Mouse (Mus musculus): ENCODE measurements at regions not wholly inside any gene's neighbourhood (a gene's known extent, or its start where the extent isn't known, plus 50 kb on each side); places are given as distances from the start of the nearest gene placed in this dataset.

DNA sequence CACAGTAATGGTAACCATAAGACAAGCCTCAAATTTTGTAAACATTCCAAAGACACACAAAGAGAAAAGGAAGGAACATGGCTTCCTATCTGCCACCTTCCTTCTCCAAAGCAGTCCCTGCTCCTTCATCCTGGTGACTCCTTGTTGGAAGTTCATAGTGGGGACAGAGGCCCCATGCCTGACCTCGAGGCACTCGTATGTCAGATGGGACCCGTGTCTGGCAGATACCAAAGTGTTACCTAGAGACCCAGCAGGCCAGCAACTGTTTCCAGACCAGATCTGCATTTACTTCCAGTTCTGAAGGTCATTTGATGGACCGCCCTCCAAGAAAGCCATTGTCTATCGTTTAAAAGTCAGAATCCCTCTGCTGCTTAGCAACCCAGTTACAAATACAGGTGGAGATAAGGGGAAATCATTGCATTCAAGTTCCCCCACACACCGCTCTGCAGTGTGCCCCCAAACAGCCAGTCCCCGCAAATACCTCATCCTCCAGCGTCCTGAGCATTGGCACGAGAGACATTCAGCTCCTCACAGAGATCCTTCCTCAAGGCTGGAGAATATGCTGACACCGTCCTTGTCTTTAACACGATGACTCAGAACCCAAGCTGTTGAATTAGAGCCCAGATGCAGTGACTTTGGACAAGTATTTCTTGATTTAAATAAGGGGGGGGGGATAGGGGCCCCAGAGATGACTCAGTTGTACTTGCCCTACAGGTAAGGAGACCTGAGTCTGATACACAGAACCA, 283.2 kb upstream of the Jmjd1c start:
- H3K36me3 ChIP-seq (ENCODE audit: control insufficient read depth, insufficient read depth, low read length): no peaks in the 10 kb centered on the region
- WGBS: 74% methylated on average over 11 of the region's 11 CpGs
- no peak overlapping the region for H3K9ac ChIP-seq (ENCODE audit: low read length)
- no peak overlapping the region for H3K27ac ChIP-seq (ENCODE audit: low read length)
- ATAC-seq (ENCODE audit: low read depth): no peak
- peaks cover 8% of the 10 kb centered on the region for H3K4me1 ChIP-seq (replicated peaks; ENCODE audit: control insufficient read depth, insufficient read depth, low read length)
- H3K4me3 ChIP-seq (ENCODE audit: low read length): no peak overlapping the region
- no peaks in the 10 kb centered on the region for H3K27me3 ChIP-seq (ENCODE audit: control insufficient read depth, insufficient read depth, low read depth, low read length)
- H3K9me3 ChIP-seq (ENCODE audit: control insufficient read depth, low read length): no peaks in the 10 kb centered on the region
- H3K4me2 ChIP-seq (ENCODE audit: low read depth, low read length): no peak overlapping the region

DNA sequence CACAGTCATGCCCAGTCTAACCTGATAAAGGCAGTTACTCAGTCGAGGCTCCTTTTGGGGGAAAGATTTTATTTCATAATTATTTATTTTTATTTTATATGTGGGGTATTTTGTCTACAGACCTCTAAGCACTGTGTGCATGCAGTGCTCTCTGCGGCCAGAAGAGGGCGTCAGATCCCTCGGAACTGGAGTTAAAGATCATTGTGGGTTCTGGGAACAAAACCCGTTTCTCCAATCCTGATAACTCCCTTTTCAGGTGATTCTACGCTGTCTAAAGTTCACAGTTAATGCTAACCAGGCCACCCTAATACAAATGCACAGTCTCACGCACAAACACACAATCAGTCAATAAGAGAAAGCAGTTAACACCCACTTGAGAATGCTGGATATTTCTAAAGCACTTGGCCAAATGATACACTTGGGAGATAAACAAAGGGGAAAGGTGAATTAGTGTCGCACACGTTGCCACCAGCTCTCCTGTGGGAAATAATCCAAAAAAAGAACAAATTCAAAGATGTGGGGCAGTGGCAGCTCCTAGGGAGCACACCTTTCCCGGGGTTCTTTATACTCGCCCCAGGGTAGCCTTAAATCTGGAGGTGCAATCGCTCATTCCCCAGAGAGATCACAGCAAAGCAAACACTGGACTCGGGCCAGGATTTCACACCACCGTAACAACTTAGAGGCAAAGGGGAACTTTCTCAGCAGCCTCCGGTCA, 281.9 kb upstream of the Jmjd1c start:
- WGBS: 9% methylated on average over 15 of the region's 15 CpGs
- H3K36me3 ChIP-seq (ENCODE audit: control insufficient read depth, insufficient read depth, low read length): no peaks in the 10 kb centered on the region
- H3K27me3 ChIP-seq (ENCODE audit: control insufficient read depth, insufficient read depth, low read depth, low read length): no peaks in the 10 kb centered on the region
- peak overlapping the region; percentile 50 for H3K4me2 ChIP-seq (ENCODE audit: low read depth, low read length)
- peak; percentile 24 for ATAC-seq (ENCODE audit: low read depth)
- H3K9me3 ChIP-seq (ENCODE audit: control insufficient read depth, low read length): no peaks in the 10 kb centered on the region
- H3K27ac ChIP-seq (ENCODE audit: low read length): peak overlapping the region; percentile 45; the same call in 1 of the 2 replicates
- H3K4me1 ChIP-seq (replicated peaks; ENCODE audit: control insufficient read depth, insufficient read depth, low read length): peaks cover 8% of the 10 kb centered on the region
- peak overlapping the region; percentile 23; the same call in 1 of the 2 replicates for H3K4me3 ChIP-seq (ENCODE audit: low read length)
- H3K9ac ChIP-seq (ENCODE audit: low read length): 0 out of 2 replicates have a peak overlapping the region, but pooled peaks have one; percentile 19

DNA sequence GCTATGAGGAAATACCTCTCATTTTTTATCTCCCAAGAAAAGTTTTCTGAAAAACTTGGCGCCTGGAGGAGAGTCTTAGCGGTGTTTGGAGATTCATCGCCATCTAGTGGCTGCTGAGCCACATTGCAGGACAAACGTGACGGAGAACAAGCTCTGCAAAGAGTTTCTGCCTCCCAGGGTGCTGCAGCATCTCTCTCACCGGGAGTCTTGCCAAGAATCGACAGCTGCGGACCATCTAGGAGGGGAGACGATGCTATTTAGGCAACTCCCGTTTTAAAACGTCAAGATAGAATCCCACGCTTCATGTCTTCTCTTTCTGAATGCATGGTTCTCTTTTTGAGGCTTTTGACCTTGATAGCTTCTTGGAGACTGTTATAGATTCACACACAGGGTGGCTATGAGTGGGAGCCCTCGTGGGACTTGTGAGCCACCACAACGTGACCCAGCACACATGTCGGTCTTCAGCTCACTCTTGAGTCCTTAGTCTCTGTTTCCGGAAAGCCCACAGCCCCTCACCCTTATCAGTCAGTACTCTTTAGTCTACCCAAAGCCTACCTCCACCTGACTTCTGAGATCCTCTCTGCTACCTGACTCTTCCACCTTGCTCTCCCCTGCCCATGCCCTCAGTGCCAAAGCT, 281.2 kb upstream of the Jmjd1c start:
- H3K36me3 ChIP-seq (ENCODE audit: control insufficient read depth, insufficient read depth, low read length): no peaks in the 10 kb centered on the region
- peak overlapping the region; percentile 45; the same call in 1 of the 2 replicates for H3K27ac ChIP-seq (ENCODE audit: low read length)
- WGBS: 7% methylated on average over 16 of the region's 16 CpGs
- H3K9me3 ChIP-seq (ENCODE audit: control insufficient read depth, low read length): no peaks in the 10 kb centered on the region
- H3K4me2 ChIP-seq (ENCODE audit: low read depth, low read length): peak overlapping the region; percentile 50
- peak overlapping the region; percentile 23; the same call in 1 of the 2 replicates for H3K4me3 ChIP-seq (ENCODE audit: low read length)
- H3K27me3 ChIP-seq (ENCODE audit: control insufficient read depth, insufficient read depth, low read depth, low read length): no peaks in the 10 kb centered on the region
- peak; percentile 89 for ATAC-seq (ENCODE audit: low read depth)
- H3K4me1 ChIP-seq (replicated peaks; ENCODE audit: control insufficient read depth, insufficient read depth, low read length): peaks cover 8% of the 10 kb centered on the region
- H3K9ac ChIP-seq (ENCODE audit: low read length): 0 out of 2 replicates have a peak overlapping the region, but pooled peaks have one; percentile 19

DNA sequence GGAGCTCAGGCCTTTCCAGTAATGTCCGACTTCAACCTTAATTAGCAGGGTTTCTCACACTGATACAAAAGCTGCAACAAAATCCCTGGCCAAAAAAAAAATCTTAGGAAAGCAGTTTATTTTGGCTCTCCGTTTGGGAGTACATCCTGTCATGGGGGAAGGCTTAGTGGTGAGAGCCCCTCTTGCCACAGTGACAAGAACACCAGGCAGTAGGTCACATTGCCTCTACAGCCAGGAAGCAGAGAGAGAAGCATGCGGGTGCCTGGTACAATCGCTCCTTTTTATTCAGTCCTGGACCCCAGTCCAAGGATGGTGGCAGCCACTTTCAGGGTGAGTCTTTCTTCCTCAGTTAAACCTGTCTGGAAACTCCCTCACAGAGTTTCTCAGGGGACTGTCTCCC, 280.0 kb upstream of the Jmjd1c start:
- H3K9ac ChIP-seq (ENCODE audit: low read length): no peak overlapping the region
- peaks cover 8% of the 10 kb centered on the region for H3K4me1 ChIP-seq (replicated peaks; ENCODE audit: control insufficient read depth, insufficient read depth, low read length)
- no peaks in the 10 kb centered on the region for H3K27me3 ChIP-seq (ENCODE audit: control insufficient read depth, insufficient read depth, low read depth, low read length)
- ATAC-seq (ENCODE audit: low read depth): no peak
- no peak overlapping the region for H3K4me3 ChIP-seq (ENCODE audit: low read length)
- WGBS: 71% methylated on average over 4 of the region's 4 CpGs
- no peaks in the 10 kb centered on the region for H3K36me3 ChIP-seq (ENCODE audit: control insufficient read depth, insufficient read depth, low read length)
- no peak overlapping the region for H3K4me2 ChIP-seq (ENCODE audit: low read depth, low read length)
- no peaks in the 10 kb centered on the region for H3K9me3 ChIP-seq (ENCODE audit: control insufficient read depth, low read length)
- no peak overlapping the region for H3K27ac ChIP-seq (ENCODE audit: low read length)

DNA sequence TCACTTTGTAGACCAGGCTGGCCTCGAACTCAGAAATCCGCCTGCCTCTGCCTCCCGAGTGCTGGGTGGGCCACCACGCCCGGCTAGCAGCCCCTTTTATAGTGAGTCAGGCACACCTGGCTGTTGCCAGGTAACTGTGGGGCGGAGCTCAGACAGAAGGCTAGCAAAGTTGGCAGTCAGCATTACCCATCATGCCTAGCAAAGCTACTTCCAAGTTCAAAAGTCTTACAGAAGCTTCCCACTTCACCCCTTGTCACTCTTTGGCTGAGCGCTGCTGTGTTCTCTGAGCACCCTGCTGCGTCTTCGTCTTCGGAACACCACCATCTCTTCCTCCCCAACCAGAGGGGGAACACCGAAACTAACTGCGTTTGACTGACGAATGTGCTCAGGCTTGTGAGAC, 279.1 kb upstream of the Jmjd1c start:
- Histone ChIP-seq H3K4me3 (ENCODE audit: low read length) (no peak overlapping the region), H3K9ac (ENCODE audit: low read length) (no peak overlapping the region), H3K4me1 (replicated peaks; ENCODE audit: control insufficient read depth, insufficient read depth, low read length) (peaks cover 8% of the 10 kb centered on the region), H3K36me3 (ENCODE audit: control insufficient read depth, insufficient read depth, low read length) (no peaks in the 10 kb centered on the region), H3K27me3 (ENCODE audit: control insufficient read depth, insufficient read depth, low read depth, low read length) (no peaks in the 10 kb centered on the region), H3K27ac (ENCODE audit: low read length) (no peak overlapping the region), H3K4me2 (ENCODE audit: low read depth, low read length) (no peak overlapping the region), H3K9me3 (ENCODE audit: control insufficient read depth, low read length) (no peaks in the 10 kb centered on the region)
- no peak for ATAC-seq (ENCODE audit: low read depth)
- 75% methylated on average over 13 of the region's 13 CpGs for WGBS

DNA sequence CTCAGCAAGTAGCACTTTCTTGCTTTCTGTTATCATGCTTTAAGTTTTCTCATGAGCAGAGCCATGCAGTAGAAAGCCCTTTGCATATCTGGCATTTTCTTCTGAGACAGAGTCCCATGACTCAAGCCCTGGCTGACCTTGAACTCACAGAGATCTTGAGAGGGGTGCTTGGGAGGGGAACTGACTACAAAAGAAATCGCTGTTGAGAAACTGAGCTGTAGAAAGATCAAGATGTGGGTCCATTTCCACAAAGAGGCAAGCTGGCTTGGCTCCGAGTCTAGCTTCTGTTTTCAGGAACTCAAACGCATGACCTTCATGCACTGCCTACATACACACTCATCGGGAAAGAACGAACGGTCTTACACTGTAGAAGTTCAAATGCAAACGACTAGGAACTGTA, 278.0 kb upstream of the Jmjd1c start:
- ATAC-seq (ENCODE audit: low read depth): no peak
- no peak overlapping the region for H3K9ac ChIP-seq (ENCODE audit: low read length)
- peaks cover 8% of the 10 kb centered on the region for H3K4me1 ChIP-seq (replicated peaks; ENCODE audit: control insufficient read depth, insufficient read depth, low read length)
- 61% methylated on average over 7 of the region's 7 CpGs for WGBS
- H3K4me3 ChIP-seq (ENCODE audit: low read length): no peak overlapping the region
- H3K27me3 ChIP-seq (ENCODE audit: control insufficient read depth, insufficient read depth, low read depth, low read length): no peaks in the 10 kb centered on the region
- no peak overlapping the region for H3K4me2 ChIP-seq (ENCODE audit: low read depth, low read length)
- no peaks in the 10 kb centered on the region for H3K36me3 ChIP-seq (ENCODE audit: control insufficient read depth, insufficient read depth, low read length)
- H3K9me3 ChIP-seq (ENCODE audit: control insufficient read depth, low read length): no peaks in the 10 kb centered on the region
- no peak overlapping the region for H3K27ac ChIP-seq (ENCODE audit: low read length)

DNA sequence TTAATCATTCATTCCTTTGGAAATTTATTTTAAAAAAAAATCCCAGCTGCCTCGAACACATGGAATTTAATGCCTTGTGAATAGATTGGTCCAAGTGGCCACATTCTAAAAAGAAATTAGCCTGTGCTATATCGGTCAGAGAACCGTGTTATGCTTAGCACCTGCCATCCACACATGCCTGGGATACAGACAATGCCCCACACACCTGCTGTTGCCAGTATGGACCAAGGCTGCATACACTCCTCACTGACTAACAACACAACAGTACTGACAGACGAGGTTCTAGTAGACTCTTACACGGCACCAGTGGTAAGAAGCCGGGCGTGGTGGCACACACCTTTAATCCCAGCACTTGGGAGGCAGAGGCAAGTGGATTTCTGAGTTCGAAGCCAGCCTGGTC, 276.4 kb upstream of the Jmjd1c start:
- Histone ChIP-seq H3K4me2 (ENCODE audit: low read depth, low read length) (no peak overlapping the region), H3K9ac (ENCODE audit: low read length) (no peak overlapping the region), H3K36me3 (ENCODE audit: control insufficient read depth, insufficient read depth, low read length) (no peaks in the 10 kb centered on the region), H3K4me3 (ENCODE audit: low read length) (no peak overlapping the region), H3K9me3 (ENCODE audit: control insufficient read depth, low read length) (no peaks in the 10 kb centered on the region), H3K27me3 (ENCODE audit: control insufficient read depth, insufficient read depth, low read depth, low read length) (no peaks in the 10 kb centered on the region), H3K4me1 (replicated peaks; ENCODE audit: control insufficient read depth, insufficient read depth, low read length) (0 out of 2 replicates have a peak, but pooled peaks cover 3% of the 10 kb centered on the region), H3K27ac (ENCODE audit: low read length) (no peak overlapping the region)
- ATAC-seq (ENCODE audit: low read depth): no peak
- WGBS: 83% methylated on average over 8 of the region's 8 CpGs

DNA sequence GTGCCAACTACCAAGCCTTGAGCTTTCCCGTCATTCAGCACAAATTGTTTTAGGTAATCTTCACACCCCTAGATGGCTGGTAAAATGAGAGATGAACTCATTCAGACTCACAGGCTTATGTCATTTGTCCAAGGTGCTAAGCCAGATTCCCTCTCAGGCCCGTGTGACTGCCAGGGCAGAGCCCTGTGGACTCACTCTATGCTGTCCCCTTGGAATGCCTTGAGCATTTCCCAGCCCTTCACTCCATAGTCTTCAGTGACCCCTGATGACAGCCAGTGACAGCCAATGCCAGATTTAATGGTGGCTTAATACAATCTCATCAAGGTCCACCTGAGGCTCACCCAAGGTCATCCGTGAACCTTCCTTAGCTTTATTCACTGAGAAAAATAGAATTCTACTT, 270.2 kb upstream of the Jmjd1c start:
- 81% methylated on average over 3 of the region's 3 CpGs for WGBS
- H3K9me3 ChIP-seq (ENCODE audit: control insufficient read depth, low read length): no peaks in the 10 kb centered on the region
- ATAC-seq (ENCODE audit: low read depth): no peak

DNA sequence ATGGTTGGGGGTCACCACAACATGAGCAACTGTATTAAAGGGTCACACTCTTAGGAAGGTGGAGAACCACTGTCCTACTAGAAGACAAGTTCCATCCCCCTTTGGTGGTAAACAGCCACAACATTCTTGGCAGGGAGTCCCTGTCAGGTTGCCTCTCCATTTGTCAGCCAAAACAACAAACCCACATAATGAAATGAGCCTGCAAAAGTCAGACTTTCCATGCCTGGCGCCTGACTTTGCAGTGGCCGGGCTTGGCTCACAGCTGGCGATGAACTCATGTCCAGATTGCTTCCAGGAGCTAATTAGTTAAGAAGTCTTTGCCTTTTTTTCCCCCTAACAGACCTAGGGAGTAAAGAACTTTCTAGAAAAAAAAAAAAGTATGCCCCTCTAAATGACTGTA, 269.6 kb upstream of the Jmjd1c start:
- Histone ChIP-seq H3K4me1 (replicated peaks; ENCODE audit: control insufficient read depth, insufficient read depth, low read length) (no peaks in the 10 kb centered on the region), H3K36me3 (ENCODE audit: control insufficient read depth, insufficient read depth, low read length) (no peaks in the 10 kb centered on the region), H3K4me3 (ENCODE audit: low read length) (no peak overlapping the region), H3K4me2 (ENCODE audit: low read depth, low read length) (no peak overlapping the region), H3K27ac (ENCODE audit: low read length) (no peak overlapping the region), H3K9me3 (ENCODE audit: control insufficient read depth, low read length) (no peaks in the 10 kb centered on the region), H3K9ac (ENCODE audit: low read length) (no peak overlapping the region), H3K27me3 (ENCODE audit: control insufficient read depth, insufficient read depth, low read depth, low read length) (no peaks in the 10 kb centered on the region)
- 63% methylated on average over 3 of the region's 3 CpGs for WGBS
- no peak for ATAC-seq (ENCODE audit: low read depth)

More for the DNA sequence above, 270.2 kb upstream of the Jmjd1c start:
- H3K4me2 ChIP-seq (ENCODE audit: low read depth, low read length): no peak overlapping the region
- H3K27me3 ChIP-seq (ENCODE audit: control insufficient read depth, insufficient read depth, low read depth, low read length): no peaks in the 10 kb centered on the region
- H3K36me3 ChIP-seq (ENCODE audit: control insufficient read depth, insufficient read depth, low read length): no peaks in the 10 kb centered on the region
- H3K4me1 ChIP-seq (replicated peaks; ENCODE audit: control insufficient read depth, insufficient read depth, low read length): no peaks in the 10 kb centered on the region
- no peak overlapping the region for H3K4me3 ChIP-seq (ENCODE audit: low read length)
- H3K27ac ChIP-seq (ENCODE audit: low read length): no peak overlapping the region
- no peak overlapping the region for H3K9ac ChIP-seq (ENCODE audit: low read length)
